Mouse (Mus musculus) heart, adult 2 months (tissue): ENCODE data around the gene Anapc11. TPM values are rescaled to one million over a fixed set of nuclear protein-coding genes. Genes with fewer than 3 reads are reported as not detected.

ENCODE experiments used
- DNase-seq, 2 experiments: peaks; one replicate each; pipeline ENCODE4 v3.0.0; 2021
- H3K27ac ChIP-seq: fragments of 200-600 bp; 2 replicates; pipeline ENCODE4 v1.8.1; 2022
- H3K27me3 ChIP-seq: fragments of 200-500 bp; 2 replicates; pipeline ENCODE4 v1.6.1; 2012; ENCODE audit warnings: mild to moderate bottlenecking, low read length, inconsistent platforms, mixed read lengths; ENCODE audit not compliant: control insufficient read depth, insufficient read depth
- H3K36me3 ChIP-seq: fragments of 200-500 bp; 2 replicates; pipeline ENCODE4 v1.6.1; 2012; ENCODE audit warnings: low read length, inconsistent platforms; ENCODE audit not compliant: control insufficient read depth, insufficient read depth
- H3K4me1 ChIP-seq: fragments of 200-500 bp; 2 replicates; pipeline ENCODE4 v1.6.1; 2011; ENCODE audit warnings: low read length; ENCODE audit not compliant: control insufficient read depth, insufficient read depth
- H3K4me3 ChIP-seq: fragments of 200-600 bp; 2 replicates; pipeline ENCODE4 v1.8.1; 2022
- H3K79me2 ChIP-seq: fragments of 200-500 bp; replicated peaks from 2 replicates; pipeline ENCODE4 v1.6.1; 2012; ENCODE audit warnings: mild to moderate bottlenecking, inconsistent platforms, low read length, moderate library complexity, mixed read lengths; ENCODE audit not compliant: control insufficient read depth, insufficient read depth
- H3K9ac ChIP-seq: fragments of 200-500 bp; 2 replicates; pipeline ENCODE4 v1.6.1; 2012; ENCODE audit warnings: low read depth, mild to moderate bottlenecking, control low read depth, inconsistent platforms, low read length, mixed read lengths
- CTCF ChIP-seq: fragments of 200-600 bp; IDR thresholded peaks from 2 replicates; pipeline ENCODE4 v1.8.1; 2022; ENCODE audit warnings: antibody characterized with exemption, mild to moderate bottlenecking, moderate library complexity
- EP300 ChIP-seq: fragments of 200-500 bp; IDR thresholded peaks from 2 replicates; pipeline ENCODE4 v1.6.1; 2011; ENCODE audit warnings: low read depth, low read length, control low read depth; ENCODE audit not compliant: insufficient read depth
- POLR2A ChIP-seq: fragments of 200-500 bp; IDR thresholded peaks from 2 replicates; pipeline ENCODE4 v1.6.1; 2011; ENCODE audit warnings: mild to moderate bottlenecking, low read depth, low read length, control low read depth; ENCODE audit not compliant: insufficient read depth
- WGBS: fragments of 180-500 bp; shearing (Covaris S2); methylation state at CpG from one replicate; pipeline ENCODE4 v1.1.7; 2018; 5-methylcytosine and 5-hydroxymethylcytosine counted together
- intact Hi-C: fragments of 180-260 bp; cut with DNase I; formaldehyde crosslinking; loops from one replicate; pipeline ENCODE4 v1.15.1; 2025
- long read RNA-seq: library from polyadenylated mRNA; stranded (forward); transcript quantifications from one replicate; pipeline ENCODE4 v2.0.0, GENCODE M21; 2021
- polyA plus RNA-seq: library from polyadenylated mRNA; depleted of rRNA; stranded (reverse); fragments of >200 nt; gene quantifications from 2 replicates; pipeline ENCODE4 v1.2.3, GENCODE M21; 2012; rRNA removed
- total RNA-seq, 2 experiments: library from RNA; stranded (reverse); gene quantifications; 2 replicates each; pipeline ENCODE4 v1.2.3; 2021

The Anapc11 gene
- 10 to 100 TPM; 79.9 to 89.0 TPM for total RNA-seq
- polyA plus RNA-seq, result 87.8 and 105 TPM in 2 replicates
- long read RNA-seq, transcript Anapc11-201 (3 exons, 3,229 nt), result major isoform, 83 of 100 reads
- long read RNA-seq, transcript Anapc11-202 (3 exons, 962 nt), result minor isoform, 8 of 100 reads
- long read RNA-seq, partial matches to known transcripts, result 7 of 100 reads
- long read RNA-seq, other reads (novel, unspliced or antisense), result 2 of 100 reads

DNA sequence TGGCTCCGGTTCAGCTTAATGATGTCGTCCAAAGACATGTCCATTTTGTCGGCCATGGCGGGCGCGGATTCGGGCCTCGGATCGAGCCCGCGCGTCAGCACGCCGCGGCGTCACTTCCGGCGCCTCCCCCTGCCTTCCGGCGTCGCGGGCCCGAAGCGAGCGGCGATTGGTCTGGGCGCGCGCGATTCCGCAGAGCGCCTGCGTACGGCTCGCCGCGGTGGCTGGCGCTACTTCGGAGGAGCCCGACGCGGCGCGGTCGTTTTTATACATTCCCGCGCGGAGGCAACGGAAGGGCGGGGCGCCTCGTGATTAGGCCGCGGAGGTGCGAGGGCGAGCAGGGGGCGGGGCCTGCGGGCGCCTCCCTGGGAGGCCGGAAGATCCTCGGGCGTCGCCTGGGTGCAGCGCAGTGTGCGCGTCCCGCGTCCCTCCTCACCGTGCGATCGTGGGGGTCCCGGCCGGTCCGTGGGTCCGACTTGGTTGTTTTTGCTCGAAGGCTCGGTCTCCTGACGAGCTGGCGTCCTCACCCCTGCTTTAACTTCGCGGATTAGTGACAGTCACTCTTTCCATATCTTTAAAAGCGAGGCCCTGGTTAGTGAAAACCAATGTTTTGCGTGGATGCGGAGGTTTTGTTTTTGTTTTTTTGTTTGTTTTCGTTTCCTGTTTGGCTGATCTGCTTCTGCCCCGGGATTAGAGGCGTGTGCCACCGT is at the start of gene Anapc11, which contains the start of gene Alyref:
TSS of gene Anapc11 (plus strand) at position 139 of the 707 bp plus-strand sequence.
TSS of gene Alyref (minus strand) at position 83 of the 707 bp plus-strand sequence.
- peak within 1 kb of the TSS; percentile 77 for H3K27ac ChIP-seq
- TF ChIP-seq POLR2A (peak; percentile 53), CTCF (peak; percentile 26), EP300 (no peak)
- H3K79me2 ChIP-seq, result peaks cover 3% of the 10 kb centered on the region
- intact Hi-C loops, result no loop called here
- peaks cover 7% of the 10 kb centered on the region for H3K4me1 ChIP-seq
- no peaks in the 10 kb centered on the region; the same call in 1 of the 2 replicates for H3K36me3 ChIP-seq
- peak; percentile 96 to 97 for DNase-seq
- under 1% methylated on average over 88 of the region's 88 CpGs for WGBS
- H3K4me3 ChIP-seq, result peak within 1 kb of the TSS; percentile 85
- peak within 1 kb of the TSS; percentile 84 for H3K9ac ChIP-seq
- H3K27me3 ChIP-seq, result no peaks in the 10 kb centered on the region

DNA sequence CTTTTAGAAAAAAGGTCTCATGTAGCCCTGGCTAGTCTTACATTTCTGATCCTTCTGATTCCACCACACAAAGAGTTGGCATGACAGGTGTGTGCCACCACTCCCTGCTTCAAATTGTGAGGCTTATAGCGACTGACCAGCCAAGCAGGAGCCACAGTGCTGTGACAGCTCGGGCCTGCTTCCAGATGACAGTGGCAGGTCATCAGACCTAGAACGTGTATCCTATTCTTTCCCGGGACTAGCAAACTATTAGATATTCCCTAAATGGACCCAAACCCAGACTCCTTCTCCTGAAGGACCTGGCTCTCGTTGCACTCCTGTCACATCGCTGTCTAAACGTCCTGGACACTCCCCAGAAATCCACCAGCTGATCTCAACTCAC is 49.4 kb upstream of the Anapc11 start:
- Histone ChIP-seq H3K4me1 (peaks cover 8% of the 10 kb centered on the region), H3K4me3 (peak overlapping the region; percentile 96), H3K27ac (peak overlapping the region; percentile 93), H3K79me2 (no peaks in the 10 kb centered on the region), H3K27me3 (no peaks in the 10 kb centered on the region), H3K36me3 (no peaks in the 10 kb centered on the region), H3K9ac (peak overlapping the region; percentile 95)
- intact Hi-C loops, result loop anchor here (2.0 to 5.0 kb wide), 3 partner anchors 22 to 34 kb away; partner anchors contain the start of gene Arhgdia
- WGBS, result 2% methylated on average over 7 of the region's 7 CpGs
- TF ChIP-seq CTCF (no peak), POLR2A (no peak), EP300 (no peak)
- DNase-seq, result no peak

DNA sequence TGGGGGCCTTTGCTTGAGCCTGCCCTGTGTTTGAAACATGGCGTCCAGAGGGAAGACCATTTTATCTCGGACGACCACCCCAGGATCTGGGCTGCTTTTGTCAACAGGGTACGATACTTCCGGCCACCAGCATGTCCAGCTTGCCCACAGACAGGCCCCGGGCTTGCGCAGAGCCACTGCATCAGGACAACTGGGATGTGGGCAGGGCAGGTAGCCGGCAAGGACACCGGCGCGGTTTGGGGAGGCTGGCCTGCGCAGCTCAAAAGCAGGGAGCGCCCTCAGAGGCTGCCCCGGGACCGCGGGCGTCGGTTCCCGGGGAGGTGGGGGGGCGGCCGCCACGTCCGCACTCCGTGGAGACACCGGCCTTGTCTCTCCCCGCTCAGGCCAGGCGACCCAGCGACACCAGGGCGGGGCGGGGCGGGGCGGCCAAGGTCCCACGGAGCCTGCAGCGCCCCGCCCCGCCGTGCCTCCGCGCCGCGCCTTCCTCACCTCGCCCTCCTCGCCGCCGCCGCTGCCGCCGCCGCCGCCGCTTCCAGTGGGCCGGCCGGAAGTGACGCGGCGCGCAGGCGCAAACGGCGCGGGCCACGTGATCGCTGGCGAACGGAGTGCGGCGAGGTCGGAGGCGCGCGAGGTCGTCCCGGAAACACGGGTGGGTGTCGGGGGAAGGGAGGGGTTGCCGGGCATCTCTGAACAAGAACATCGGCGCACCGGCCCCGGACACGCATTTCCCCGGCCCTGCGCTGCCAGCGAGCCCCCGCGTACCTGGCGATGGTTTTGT is 48.9 kb upstream of the Anapc11 start, which contains the start of gene Mcrip1:
TSS of gene Mcrip1 (minus strand) at position 560 of the 778 bp plus-strand sequence.
- no peaks in the 10 kb centered on the region for H3K79me2 ChIP-seq
- H3K4me1 ChIP-seq, result peaks cover 8% of the 10 kb centered on the region
- H3K4me3 ChIP-seq, result peak within 1 kb of the TSS; percentile 96
- TF ChIP-seq CTCF (no peak), POLR2A (peak; percentile 77)
- no peaks in the 10 kb centered on the region for H3K36me3 ChIP-seq
- intact Hi-C loops, result loop anchor here (2.0 to 5.0 kb wide), 3 partner anchors 21 to 33 kb away; partner anchors contain the start of gene Arhgdia
- DNase-seq, result peak; percentile 96 to 97
- H3K27me3 ChIP-seq, result no peaks in the 10 kb centered on the region
- WGBS, result under 1% methylated on average over 82 of the region's 87 CpGs
- H3K9ac ChIP-seq, result peak within 1 kb of the TSS; percentile 95
- peak within 1 kb of the TSS; percentile 93 for H3K27ac ChIP-seq

DNA sequence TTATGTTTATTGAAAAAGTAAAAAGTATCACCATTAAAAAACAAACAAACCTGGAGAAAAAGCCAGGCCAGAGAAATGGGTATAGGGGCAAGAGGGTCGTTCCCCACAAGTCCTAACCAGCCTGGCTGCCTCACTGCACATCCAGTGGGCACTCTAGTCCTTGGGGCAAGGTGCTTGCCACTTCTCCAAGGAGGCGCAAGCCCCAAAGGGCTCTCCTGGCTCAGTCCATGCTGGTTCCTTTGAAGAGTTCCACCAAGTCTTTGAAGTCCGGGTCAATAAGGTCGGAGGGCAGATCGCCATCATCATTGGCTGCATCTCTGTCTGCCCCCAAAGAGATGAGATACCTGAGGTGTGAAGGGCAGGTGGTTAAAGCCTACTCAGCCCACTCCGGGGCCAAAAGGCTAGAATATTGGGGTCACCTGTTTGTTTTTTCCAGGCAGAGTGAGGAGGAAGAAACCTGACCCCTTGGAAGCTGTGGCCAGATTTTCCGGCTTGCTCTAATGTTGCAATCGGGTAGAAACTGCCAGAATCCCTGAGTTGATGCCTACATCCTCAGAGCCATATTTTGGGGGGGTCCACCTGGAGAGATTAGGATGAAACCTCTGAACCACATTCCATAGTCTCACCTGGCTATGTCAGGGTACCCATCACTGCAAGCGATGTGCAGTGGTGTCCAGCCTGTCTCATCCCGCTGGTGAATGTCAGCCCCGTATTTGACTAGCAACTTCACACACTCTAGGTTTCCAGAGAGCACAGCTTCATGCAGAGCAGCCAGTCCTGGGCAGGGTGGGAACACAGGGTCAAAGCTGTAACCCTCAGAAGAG is 48.0 kb upstream of the Anapc11 start:
- Histone ChIP-seq H3K4me3 (peak overlapping the region; percentile 96), H3K4me1 (peaks cover 10% of the 10 kb centered on the region), H3K27ac (peak overlapping the region; percentile 93), H3K36me3 (no peaks in the 10 kb centered on the region), H3K27me3 (no peaks in the 10 kb centered on the region), H3K9ac (peak overlapping the region; percentile 79), H3K79me2 (no peaks in the 10 kb centered on the region)
- intact Hi-C loops, result loop anchor here (2.0 to 5.0 kb wide), 3 partner anchors 21 to 32 kb away; partner anchors contain the start of gene Arhgdia
- WGBS, result 73% methylated on average over 11 of the region's 11 CpGs
- no peak for TF ChIP-seq CTCF
- TF ChIP-seq EP300, result no peak
- TF ChIP-seq POLR2A, result no peak
- DNase-seq, result no peak

DNA sequence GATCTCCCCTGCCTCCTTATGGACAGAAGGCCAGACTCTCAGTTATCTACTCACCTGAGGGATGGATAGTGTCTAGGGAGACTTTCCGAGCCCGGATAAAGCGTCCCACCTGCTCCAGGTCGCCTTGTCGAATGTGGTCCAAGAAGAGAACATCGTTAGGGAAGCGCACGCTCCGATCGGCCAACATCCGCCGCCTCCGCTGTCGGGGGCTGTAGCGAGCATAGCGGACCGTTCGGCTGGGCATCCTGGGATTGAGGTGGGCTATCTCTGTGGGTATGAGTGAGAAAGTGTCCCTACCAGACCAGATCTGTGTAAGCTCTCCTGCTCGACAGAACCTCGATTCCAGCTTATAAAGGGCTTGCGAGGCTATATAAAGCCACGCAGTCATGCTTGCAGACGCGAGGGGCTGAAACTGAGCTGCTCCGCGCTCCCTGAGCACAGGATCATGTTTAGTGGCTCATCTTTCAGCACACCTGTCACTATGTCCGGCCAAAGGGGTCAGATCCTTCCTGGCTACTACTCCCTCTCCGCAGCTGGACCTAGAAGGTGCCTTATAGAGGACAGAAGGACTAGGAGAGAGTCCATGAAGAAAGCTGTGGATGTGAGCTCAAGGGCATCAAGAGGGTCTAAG is 47.3 kb upstream of the Anapc11 start, which contains the start of gene Ppp1r27:
TSS of gene Ppp1r27 (minus strand) at position 323 of the 631 bp plus-strand sequence.
- DNase-seq, result no peak
- intact Hi-C loops, result no loop called here

More for the DNA sequence above, 47.3 kb upstream of the Anapc11 start, which contains the start of gene Ppp1r27:
- whole genome bisulfite sequencing, result 92% methylated on average over 28 of the region's 28 CpGs
- Histone ChIP-seq H3K27ac (peak within 1 kb of the TSS; percentile 93), H3K4me3 (peak within 1 kb of the TSS; percentile 96), H3K4me1 (peaks cover 14% of the 10 kb centered on the region), H3K27me3 (no peaks in the 10 kb centered on the region), H3K9ac (peak within 1 kb of the TSS; percentile 79), H3K79me2 (no peaks in the 10 kb centered on the region), H3K36me3 (no peaks in the 10 kb centered on the region)
- TF ChIP-seq EP300, result no peak
- no peak for TF ChIP-seq POLR2A
- no peak for TF ChIP-seq CTCF
